Mouse (Mus musculus): Measurements from ENCODE around the gene Scamp3.

Gene Scamp3

GRCm38 (mm10) chr3:89227307-89228179, 50.3 kb downstream of the Scamp3 start:
- peak; percentile 87 for DNase-seq (ENCODE audit: low spot score)

GRCm38 (mm10) chr3:89228180-89228549, 50.9 kb downstream of the Scamp3 start:
- peak; percentile 85 for DNase-seq (ENCODE audit: low spot score)

GRCm38 (mm10) chr3:89228836-89229235, 51.6 kb downstream of the Scamp3 start, which contains the start of gene Muc1:
TSS of gene Muc1 (plus strand) at chr3:89229057.
- peak; percentile 34 for DNase-seq (ENCODE audit: low spot score)

GRCm38 (mm10) chr3:89229276-89229675, 52.0 kb downstream of the Scamp3 start:
- DNase-seq (ENCODE audit: low spot score), result no peak

DNA sequence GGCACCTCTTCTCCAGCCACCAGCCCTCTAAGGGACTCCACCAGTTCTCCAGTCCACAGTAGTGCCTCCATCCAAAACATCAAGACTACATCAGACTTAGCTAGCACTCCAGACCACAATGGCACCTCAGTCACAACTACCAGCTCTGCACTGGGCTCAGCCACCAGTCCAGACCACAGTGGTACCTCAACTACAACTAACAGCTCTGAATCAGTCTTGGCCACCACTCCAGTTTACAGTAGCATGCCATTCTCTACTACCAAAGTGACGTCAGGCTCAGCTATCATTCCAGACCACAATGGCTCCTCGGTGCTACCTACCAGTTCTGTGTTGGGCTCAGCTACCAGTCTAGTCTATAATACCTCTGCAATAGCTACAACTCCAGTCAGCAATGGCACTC, 53.3 kb downstream of the Scamp3 start:
- DNase-seq (ENCODE audit: low spot score), result no peak

DNA sequence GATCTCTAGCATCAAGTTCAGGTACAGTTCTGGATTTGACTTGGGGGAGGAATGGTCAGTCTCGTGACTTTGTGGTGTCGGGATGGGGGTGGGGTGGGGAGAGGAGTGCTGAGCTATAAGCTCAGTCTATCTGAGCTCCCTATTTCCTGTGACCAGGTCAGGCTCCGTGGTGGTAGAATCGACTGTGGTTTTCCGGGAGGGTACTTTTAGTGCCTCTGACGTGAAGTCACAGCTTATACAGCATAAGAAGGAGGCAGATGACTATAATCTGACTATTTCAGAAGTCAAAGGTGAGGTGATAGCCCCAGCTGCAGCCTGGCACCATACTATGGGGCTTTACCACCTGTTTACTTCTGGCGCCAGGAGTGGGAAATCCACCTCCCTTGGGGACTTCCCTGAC, 54.1 kb downstream of the Scamp3 start:
- no peak for DNase-seq (ENCODE audit: low spot score)

- no peak for DNase-seq (ENCODE audit: low spot score)
Measured at GRCm38 (mm10) chr3:89231772-89232275, 54.6 kb downstream of the Scamp3 start.

Measured in testis, postnatal 14 days (tissue).